16 mouse cellular contexts compared by ENCODE assay signal in genomic region chr1:66371371-66371770, GRCm38 (mm10).
"Had no signal": no experiment of that assay in that cellular context is flagged by ENCODE, and none has a peak within 500 bp of the region (broad histone marks: within the 10 kb centered on the region; RNA-seq: fewer than 3 reads in every experiment).

No protein-coding gene starts in this region.

- H3K4me3 ChIP-seq: megakaryocyte, embryonic 14.5 days; midbrain, embryonic 12.5 days; midbrain, embryonic 15.5 days; neural tube, embryonic 12.5 days had no signal

- H3K9me3 ChIP-seq: megakaryocyte, embryonic 14.5 days; midbrain, embryonic 12.5 days; midbrain, embryonic 15.5 days; neural tube, embryonic 12.5 days had no signal

- H3K36me3 ChIP-seq: midbrain, embryonic 15.5 days; neural tube, embryonic 12.5 days had no signal

- H3K4me2 ChIP-seq: lung, embryonic 14.5 days; midbrain, embryonic 12.5 days; midbrain, embryonic 15.5 days; neural tube, embryonic 12.5 days had no signal

- H3K27ac ChIP-seq: liver, embryonic 14.5 days; macrophage; midbrain, embryonic 12.5 days; midbrain, embryonic 15.5 days; neural tube, embryonic 12.5 days had no signal

- DNase-seq: lung, adult 18-20 months; lung, embryonic 14.5 days; lung, postnatal 10 days; right cerebral cortex, adult 18-20 months; right cerebral cortex, postnatal 25 days; right cerebral cortex, postnatal 4 days; spleen, adult 18-20 months; thymus, adult 18-20 months; thymus, postnatal 25 days; thymus, postnatal 4 days had no signal

- H3K4me1 ChIP-seq: megakaryocyte, embryonic 14.5 days; midbrain, embryonic 12.5 days; midbrain, embryonic 15.5 days; neural tube, embryonic 12.5 days had no signal

- H3K27me3 ChIP-seq: megakaryocyte, embryonic 14.5 days; midbrain, embryonic 12.5 days; midbrain, embryonic 15.5 days; neural tube, embryonic 12.5 days had no signal

- ATAC-seq: midbrain, embryonic 15.5 days had no signal

- H3K9ac ChIP-seq: liver, embryonic 14.5 days; lung, embryonic 14.5 days; midbrain, embryonic 12.5 days; midbrain, embryonic 15.5 days; neural tube, embryonic 12.5 days had no signal
